Mouse (Mus musculus): ENCODE measurements around the gene Sept5.

Gene Sept5

DNA sequence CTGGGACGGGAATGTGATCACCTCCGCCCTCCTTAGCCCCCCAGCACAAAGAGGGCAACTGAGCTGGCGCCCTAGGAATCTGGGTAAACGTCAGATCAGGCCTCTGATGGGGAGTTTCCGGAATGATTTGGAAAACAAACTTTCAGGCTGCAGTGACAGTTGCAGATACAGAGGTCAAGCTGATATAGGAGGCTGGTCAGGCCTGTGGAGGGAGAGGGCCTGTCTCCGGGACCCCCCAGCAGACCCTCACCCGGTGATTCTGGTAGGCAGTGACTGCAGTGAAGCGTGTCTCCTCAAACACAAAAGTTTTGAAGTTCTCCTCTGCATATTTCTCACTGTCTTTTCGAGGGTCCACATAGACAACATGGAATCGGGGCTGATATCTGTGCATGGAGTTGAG, 46.6 kb downstream of the Sept5 start:
- DNase-seq (ENCODE audit: low spot score) = no peak

DNA sequence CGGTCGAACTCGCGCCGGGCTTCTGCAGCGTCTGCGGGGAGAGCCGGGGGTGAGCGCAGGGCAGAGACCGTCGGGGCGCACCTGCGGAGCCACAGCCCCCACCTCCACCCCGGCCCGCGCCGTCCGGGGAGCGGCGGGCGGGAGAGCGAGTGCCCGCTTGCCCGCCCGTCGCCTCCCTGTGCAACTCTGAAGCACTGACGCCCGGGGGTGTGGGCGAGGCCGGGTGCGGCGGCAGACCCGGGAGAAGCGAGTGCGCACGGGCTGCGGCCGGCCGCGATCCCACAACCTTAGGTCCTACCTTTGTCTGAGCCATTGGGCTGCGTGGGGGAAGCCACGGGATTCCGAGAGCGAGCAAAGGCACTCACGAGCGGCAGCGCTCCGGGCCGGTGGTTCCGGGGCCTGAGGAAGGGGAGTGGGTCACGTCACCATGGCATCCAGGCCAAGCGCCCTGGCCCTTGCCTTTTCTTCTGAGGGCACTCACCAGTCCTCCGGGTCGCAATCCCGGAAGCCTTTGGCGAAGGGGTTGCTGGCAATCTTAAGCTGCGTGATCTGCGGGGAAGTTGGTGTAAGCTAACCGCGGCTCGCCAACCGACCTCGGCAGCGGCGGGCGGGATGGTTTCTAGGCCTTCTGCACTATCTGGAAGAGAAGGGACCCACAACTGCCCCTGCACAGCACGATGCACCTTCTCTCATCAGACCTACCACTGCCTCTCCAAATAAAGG, 47.2 kb downstream of the Sept5 start:
- DNase-seq (ENCODE audit: low spot score) = peak; percentile 43

DNA sequence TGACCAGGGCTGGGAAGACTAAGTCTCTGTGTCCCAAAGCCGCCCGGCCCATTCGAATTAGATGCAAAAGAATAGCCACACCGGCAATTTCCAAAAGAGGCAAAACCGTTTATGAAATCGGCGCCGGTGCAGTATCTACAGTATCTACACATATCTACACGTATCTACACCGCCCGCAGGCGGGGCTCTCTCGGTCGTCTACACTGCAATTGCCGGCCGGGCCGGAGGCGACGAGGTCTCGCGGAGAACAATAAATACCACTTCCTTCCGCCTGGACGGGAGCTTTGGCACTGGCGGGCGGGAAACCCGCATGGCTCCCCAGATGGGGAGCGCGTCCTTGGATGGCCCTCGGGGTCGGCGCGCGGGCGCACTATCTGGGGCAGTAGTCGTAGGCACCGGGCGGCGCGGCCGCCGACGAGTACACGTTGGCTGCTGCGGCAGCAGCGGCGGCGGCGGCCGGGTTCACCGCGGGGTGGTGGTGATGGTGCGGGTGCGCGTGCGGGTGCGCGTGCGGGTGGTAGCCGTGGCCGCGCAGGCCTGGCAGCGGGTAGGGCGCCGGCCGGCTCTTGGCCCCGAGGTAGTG, 48.0 kb downstream of the Sept5 start:
- DNase-seq (ENCODE audit: low spot score) = peak; percentile 39

DNA sequence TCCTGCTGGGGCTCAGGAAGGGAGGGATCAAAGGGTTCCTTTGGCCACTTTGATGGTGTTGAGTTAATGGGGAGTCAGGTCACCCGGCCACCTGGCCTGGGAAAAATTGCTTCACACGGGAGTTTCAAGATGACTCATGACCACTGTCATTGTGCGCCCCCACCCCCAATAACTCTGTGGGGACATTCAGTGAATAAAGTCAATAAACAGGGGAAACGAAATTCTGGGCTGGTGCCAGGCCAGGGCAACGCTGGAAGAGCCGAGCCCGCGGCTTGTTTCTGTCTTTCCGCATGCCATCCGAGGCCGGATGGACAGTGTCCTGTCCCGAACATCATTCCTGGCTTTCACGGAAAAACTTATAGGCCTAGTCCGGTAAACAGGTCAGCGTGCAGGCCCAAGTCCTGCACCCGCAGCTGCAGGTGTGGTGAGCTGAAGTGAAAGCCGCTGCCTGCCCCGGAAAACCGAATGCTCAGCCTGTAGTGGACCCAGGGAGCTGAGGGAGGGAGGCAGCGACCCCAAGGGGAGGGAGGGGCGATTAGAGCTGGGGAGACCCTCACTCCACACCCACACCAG, 48.6 kb downstream of the Sept5 start:
- DNase-seq (ENCODE audit: low spot score) = peak; percentile 37

DNA sequence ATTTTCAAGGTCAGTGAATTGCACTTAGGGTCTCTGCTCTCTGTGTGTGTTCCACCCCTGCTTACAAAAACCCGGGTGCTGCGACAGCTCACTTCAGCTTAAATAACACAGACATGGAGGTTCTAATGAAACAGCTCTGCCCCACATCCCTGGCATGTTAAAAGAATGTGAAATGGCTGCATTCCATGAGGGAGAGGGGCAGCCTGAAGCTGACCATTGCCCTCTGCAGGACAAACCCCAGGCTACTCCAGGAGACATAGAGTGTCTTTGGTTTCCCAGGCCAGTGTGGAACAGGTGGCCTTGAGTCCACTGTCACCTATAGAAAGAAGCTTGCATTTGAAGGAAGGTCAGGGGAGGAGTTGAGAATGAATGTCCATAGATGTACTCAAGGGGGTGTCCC, 49.4 kb downstream of the Sept5 start:
- DNase-seq (ENCODE audit: low spot score) = peak; percentile 70

DNA sequence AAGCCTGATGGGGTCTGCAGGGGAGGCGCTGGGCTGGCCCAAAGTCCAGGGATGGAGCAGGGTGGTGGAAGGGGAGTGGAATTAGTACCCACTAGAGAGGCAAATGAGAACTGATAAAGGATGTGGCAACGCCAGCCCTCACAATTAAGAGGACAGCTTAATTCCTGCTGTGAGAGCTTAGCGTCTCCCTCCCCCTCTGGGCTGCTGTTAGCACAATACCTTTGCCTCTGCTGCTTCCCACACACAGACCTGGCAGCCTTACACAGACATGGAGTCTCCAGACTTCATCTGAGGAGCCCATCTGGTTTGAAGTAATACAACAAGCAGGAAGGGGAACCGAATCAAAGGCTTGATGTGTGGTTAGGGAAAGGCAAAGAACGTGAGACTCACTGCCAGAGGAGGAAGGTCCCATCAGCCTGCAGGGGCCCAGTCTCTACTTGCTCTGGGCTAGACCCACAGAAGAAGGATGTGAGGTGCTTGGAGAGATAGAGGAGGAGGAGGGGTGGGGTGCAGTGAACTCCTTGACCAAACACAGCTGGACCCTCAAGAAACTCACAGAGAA, 52.1 kb downstream of the Sept5 start:
- DNase-seq (ENCODE audit: low spot score) = no peak

DNA sequence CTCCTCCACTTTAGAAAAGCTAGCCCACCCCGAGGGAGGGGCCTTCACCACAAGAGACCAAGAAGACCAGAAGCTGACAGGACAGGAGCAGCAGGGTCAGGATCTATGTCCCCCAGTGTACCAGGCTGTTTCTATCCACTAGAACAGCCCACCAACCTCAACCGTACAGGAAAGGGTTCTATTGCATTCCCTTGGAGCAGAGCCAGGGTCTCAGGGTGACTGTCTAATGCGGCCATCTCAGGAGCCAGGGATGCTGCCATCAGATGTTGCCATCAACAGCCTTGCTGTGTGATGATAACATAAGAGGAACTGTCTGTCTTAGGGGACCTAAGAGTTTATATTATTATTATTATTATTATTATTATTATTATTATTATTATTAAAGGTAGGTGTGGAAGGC, 52.7 kb downstream of the Sept5 start:
- no peak for DNase-seq (ENCODE audit: low spot score)

DNA sequence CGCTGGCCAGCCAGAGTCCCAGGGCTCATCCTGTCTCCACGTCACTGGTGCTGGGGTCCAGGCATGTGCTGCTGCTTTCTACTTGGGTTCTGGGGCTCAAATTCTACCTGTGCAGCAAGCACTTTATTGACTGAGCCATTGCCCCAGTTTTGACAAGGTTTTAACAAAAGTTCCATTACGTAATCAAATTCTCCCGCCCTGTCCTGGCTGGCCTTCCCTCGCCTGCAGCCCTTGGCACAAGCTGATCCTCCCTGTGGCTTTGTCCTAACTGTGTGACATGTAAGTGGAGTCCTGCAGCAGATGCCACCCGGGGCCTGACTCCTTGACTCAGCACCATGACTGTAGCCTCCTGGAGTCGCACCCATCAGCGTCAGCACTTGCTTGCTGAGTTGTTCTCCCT, 55.6 kb downstream of the Sept5 start:
- no peak for DNase-seq (ENCODE audit: low spot score)

Data from embryo, embryonic 10 days (tissue).